Mouse (Mus musculus): ENCODE results near the gene Ncdn. TPM values are rescaled to one million over a fixed set of nuclear protein-coding genes. Genes with fewer than 3 reads are reported as not detected.

Gene Ncdn
- polyA plus RNA-seq, 1 experiment: 6.6 TPM

DNA sequence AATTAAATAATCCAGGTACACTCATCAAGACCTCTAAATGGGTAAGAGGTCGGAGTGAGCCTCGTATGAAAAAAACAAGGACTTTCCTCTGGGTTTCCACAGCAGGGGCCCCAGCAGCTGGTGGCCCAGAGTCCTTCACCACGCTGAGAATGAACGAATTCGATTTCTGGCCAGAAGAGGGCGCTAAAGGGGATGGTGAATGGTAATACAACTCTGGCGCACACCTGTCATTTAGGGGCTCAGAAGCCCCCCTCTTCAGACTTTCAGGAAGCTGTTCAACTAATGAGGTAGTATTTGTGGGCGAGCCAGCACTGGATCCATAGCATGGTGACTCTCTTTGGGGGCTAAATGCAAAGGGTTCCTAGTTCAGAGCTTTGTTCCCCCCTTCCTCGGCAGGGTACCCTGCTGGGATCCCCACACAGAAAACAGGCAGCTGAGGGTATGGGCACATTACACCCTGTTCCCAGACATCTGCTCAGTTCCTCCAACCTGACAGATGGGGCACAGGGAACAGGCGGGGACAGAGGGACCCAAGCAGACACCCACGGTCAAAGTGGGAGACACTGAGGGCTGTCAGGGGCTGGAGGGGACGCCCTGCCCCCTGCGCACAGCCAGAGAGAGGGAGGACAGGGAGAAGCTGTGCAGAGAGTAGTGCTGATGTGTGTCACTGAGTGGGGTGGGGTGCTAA, 7.6 kb downstream of the Ncdn start:
- Histone ChIP-seq H3K4me3 (ENCODE audit: control insufficient read depth, low read depth, low read length) (no peak overlapping the region), H3K27me3 (ENCODE audit: control insufficient read depth, insufficient read depth, low read length) (no peaks in the 10 kb centered on the region), H3K27ac (ENCODE audit: control insufficient read depth, insufficient read depth, low read depth, low read length) (no peak overlapping the region), H3K36me3 (ENCODE audit: control insufficient read depth, insufficient read depth, low read length) (no peaks in the 10 kb centered on the region; the same call in 1 of the 2 replicates), H3K4me1 (ENCODE audit: control insufficient read depth, insufficient read depth, low read length) (peaks cover 3% of the 10 kb centered on the region)
- no peak for TF ChIP-seq POLR2A (IDR thresholded peaks at IDR 0.05; ENCODE audit: control insufficient read depth, low read depth, low read length)
- TF ChIP-seq CTCF (IDR thresholded peaks at IDR 0.05; ENCODE audit: control insufficient read depth, insufficient read depth, insufficient replicate concordance, low read depth, low read length): peak; percentile 47; the same call in 1 of the 2 replicates

DNA sequence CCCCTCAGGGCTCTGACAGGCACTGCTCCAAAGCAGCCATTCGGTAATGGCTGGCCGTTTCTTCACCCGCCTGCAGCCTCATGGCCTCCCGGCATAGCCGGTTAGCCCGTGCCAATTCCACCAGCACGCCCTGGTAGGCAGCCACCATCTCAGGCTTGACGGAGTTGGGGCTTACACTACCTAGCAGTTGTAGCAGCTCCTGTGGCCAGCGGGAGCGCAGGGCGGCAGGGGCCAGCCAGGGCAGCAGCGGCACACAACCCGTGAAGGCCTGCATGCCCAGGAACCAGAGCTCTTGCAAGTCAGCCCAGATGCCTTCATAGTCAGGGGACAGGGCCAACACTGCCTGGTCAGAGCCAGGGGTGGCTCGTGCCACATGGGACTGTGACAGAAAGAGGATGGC, 8.4 kb downstream of the Ncdn start:
- H3K27ac ChIP-seq (ENCODE audit: control insufficient read depth, insufficient read depth, low read depth, low read length): no peak overlapping the region
- no peaks in the 10 kb centered on the region; the same call in 1 of the 2 replicates for H3K36me3 ChIP-seq (ENCODE audit: control insufficient read depth, insufficient read depth, low read length)
- H3K27me3 ChIP-seq (ENCODE audit: control insufficient read depth, insufficient read depth, low read length): no peaks in the 10 kb centered on the region
- TF ChIP-seq POLR2A (IDR thresholded peaks at IDR 0.05; ENCODE audit: control insufficient read depth, low read depth, low read length) (no peak), CTCF (IDR thresholded peaks at IDR 0.05; ENCODE audit: control insufficient read depth, insufficient read depth, insufficient replicate concordance, low read depth, low read length) (no peak)
- H3K4me3 ChIP-seq (ENCODE audit: control insufficient read depth, low read depth, low read length): no peak overlapping the region
- H3K4me1 ChIP-seq (ENCODE audit: control insufficient read depth, insufficient read depth, low read length): peaks cover 3% of the 10 kb centered on the region

DNA sequence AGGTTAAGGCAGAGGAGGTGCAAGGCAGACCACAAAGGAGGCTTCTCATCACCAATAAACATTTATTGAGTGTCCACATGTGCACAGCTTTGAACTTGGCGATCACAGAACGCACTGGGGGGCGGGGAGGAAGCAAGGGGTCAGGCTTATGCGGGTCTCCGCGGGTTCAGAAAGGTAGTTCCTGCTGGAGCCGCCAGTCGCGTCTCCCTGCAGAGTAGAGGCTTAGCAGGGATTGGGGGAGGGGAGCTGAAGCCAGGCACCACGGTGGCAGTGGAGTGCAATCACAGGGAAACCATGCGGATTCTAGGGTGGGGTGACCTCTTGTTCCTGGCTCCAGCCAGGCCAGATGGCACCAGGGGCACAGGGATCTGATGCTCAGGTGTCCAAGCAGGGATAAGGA, 9.5 kb downstream of the Ncdn start:
- Histone ChIP-seq H3K27me3 (ENCODE audit: control insufficient read depth, insufficient read depth, low read length) (no peaks in the 10 kb centered on the region), H3K36me3 (ENCODE audit: control insufficient read depth, insufficient read depth, low read length) (no peaks in the 10 kb centered on the region; the same call in 1 of the 2 replicates), H3K4me1 (ENCODE audit: control insufficient read depth, insufficient read depth, low read length) (peaks cover 3% of the 10 kb centered on the region), H3K27ac (ENCODE audit: control insufficient read depth, insufficient read depth, low read depth, low read length) (no peak overlapping the region), H3K4me3 (ENCODE audit: control insufficient read depth, low read depth, low read length) (no peak overlapping the region)
- TF ChIP-seq POLR2A (IDR thresholded peaks at IDR 0.05; ENCODE audit: control insufficient read depth, low read depth, low read length) (no peak), CTCF (IDR thresholded peaks at IDR 0.05; ENCODE audit: control insufficient read depth, insufficient read depth, insufficient replicate concordance, low read depth, low read length) (no peak)

DNA sequence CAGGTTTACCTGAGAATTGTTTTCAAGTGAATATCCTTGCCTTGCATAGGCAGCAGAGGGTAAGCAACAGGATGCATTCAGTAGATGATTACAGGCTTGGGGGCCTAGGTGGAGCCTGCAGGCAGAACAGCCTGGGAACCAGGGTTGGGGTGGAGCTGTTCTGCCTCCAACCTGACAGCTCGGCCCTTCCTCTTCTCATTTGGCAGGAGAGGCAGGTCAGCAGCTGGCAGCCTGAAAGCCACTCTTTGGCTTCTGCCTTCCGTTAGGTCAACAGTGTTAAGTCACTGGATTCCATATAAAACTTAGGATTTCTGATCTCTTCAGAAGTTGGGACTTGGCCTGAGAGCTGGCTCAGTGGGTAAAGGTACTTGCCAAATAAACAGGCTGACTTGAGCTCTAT, 10.3 kb downstream of the Ncdn start:
- Histone ChIP-seq H3K27me3 (ENCODE audit: control insufficient read depth, insufficient read depth, low read length) (no peaks in the 10 kb centered on the region), H3K4me3 (ENCODE audit: control insufficient read depth, low read depth, low read length) (peak overlapping the region; percentile 34), H3K36me3 (ENCODE audit: control insufficient read depth, insufficient read depth, low read length) (no peaks in the 10 kb centered on the region), H3K4me1 (ENCODE audit: control insufficient read depth, insufficient read depth, low read length) (peaks cover 3% of the 10 kb centered on the region), H3K27ac (ENCODE audit: control insufficient read depth, insufficient read depth, low read depth, low read length) (no peak overlapping the region)
- no peak for TF ChIP-seq POLR2A (IDR thresholded peaks at IDR 0.05; ENCODE audit: control insufficient read depth, low read depth, low read length)
- no peak for TF ChIP-seq CTCF (IDR thresholded peaks at IDR 0.05; ENCODE audit: control insufficient read depth, insufficient read depth, insufficient replicate concordance, low read depth, low read length)

DNA sequence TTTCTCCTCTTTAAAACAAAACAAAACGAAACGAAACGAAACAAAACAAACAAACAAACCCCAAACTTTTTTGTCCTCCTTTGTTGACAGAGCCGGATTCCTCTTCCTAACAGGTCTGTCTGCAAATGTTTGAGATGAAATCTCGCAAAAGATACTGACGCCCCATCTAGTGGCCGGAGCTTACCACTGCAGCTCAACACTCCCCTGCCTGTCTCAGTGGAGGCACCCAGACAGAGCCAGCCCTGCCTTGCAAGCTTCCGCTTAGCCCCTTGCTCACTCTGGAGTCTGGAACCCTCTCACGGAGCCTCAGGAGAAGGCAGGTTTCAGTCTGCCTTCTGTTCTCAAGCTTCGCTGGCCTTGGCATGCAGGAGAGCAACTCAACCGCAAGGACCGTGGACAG, 11.8 kb downstream of the Ncdn start:
- no peaks in the 10 kb centered on the region for H3K27me3 ChIP-seq (ENCODE audit: control insufficient read depth, insufficient read depth, low read length)
- H3K4me1 ChIP-seq (ENCODE audit: control insufficient read depth, insufficient read depth, low read length): peaks cover 3% of the 10 kb centered on the region
- TF ChIP-seq CTCF (IDR thresholded peaks at IDR 0.05; ENCODE audit: control insufficient read depth, insufficient read depth, insufficient replicate concordance, low read depth, low read length) (peak; percentile 83; the same call in 1 of the 2 replicates), POLR2A (IDR thresholded peaks at IDR 0.05; ENCODE audit: control insufficient read depth, low read depth, low read length) (no peak)
- no peaks in the 10 kb centered on the region for H3K36me3 ChIP-seq (ENCODE audit: control insufficient read depth, insufficient read depth, low read length)
- H3K4me3 ChIP-seq (ENCODE audit: control insufficient read depth, low read depth, low read length): no peak overlapping the region
- H3K27ac ChIP-seq (ENCODE audit: control insufficient read depth, insufficient read depth, low read depth, low read length): no peak overlapping the region

DNA sequence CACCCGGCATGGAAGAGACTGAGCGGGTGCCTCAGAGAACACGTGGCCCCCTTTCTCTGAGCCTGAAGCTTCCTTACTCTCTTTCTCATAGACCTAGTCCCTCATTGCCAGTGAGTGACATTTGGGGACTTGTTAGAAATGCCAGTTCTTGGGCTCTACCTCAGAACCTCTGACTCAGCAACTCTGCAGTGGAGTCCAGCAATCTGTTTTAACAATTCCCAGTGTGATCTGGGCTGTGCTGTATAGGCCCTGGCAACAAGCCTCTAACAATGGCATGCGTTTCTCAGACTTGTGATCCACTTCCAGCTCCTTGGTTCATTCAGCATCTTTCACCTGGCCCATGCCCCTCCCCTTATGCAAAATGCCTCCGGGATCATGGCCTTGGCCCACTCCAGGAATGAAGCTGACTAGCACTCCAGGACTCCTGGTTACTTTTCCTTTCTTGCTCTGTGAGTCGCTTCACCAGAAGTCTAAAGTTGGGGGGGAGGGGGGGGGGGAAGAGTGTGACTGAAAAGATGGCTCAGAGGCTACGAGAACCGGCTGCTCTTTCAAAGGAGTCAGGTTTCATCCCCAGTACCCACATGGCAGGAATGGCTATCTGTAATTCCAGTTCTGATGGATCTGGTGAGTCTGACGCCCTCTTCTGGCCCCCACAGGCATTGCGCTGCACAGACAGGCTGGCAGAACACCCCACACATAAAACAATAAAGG, 13.1 kb downstream of the Ncdn start:
- H3K4me1 ChIP-seq (ENCODE audit: control insufficient read depth, insufficient read depth, low read length): peaks cover 7% of the 10 kb centered on the region
- TF ChIP-seq POLR2A (IDR thresholded peaks at IDR 0.05; ENCODE audit: control insufficient read depth, low read depth, low read length) (no peak), CTCF (IDR thresholded peaks at IDR 0.05; ENCODE audit: control insufficient read depth, insufficient read depth, insufficient replicate concordance, low read depth, low read length) (peak; percentile 70; the same call in 1 of the 2 replicates)

DNA sequence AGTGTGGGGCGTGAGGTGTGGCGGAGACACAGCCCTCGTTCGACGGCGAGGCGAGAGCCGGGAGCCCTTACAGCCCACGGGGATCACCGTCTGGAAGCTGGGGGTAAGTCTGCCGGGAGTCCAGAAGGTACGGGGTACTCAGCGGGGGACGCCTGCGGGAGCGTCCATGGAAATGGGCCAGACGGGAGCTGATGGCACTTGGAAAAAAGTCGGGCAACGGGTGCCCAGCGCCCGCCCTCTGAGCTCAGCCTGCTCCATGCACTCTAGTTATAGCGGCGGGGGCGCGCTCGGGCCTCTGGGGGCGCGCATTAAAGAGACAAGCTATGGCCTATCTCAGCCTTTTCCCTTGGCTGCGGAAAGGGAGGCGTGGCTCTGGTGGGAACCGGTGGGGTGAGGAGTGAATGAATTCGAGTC, 17.2 kb downstream of the Ncdn start, which contains the start of gene Tfap2e:
Gene Tfap2e, minus strand, starts transcription at position 240 of the 414 bp plus-strand sequence.
- peaks cover 19% of the 10 kb centered on the region for H3K4me1 ChIP-seq (ENCODE audit: control insufficient read depth, insufficient read depth, low read length)
- peak within 1 kb of the TSS; percentile 71 for H3K4me3 ChIP-seq (ENCODE audit: control insufficient read depth, low read depth, low read length)
- TF ChIP-seq CTCF (IDR thresholded peaks at IDR 0.05; ENCODE audit: control insufficient read depth, insufficient read depth, insufficient replicate concordance, low read depth, low read length): no peak
- no peak within 1 kb of the TSS for H3K27ac ChIP-seq (ENCODE audit: control insufficient read depth, insufficient read depth, low read depth, low read length)
- no peaks in the 10 kb centered on the region for H3K36me3 ChIP-seq (ENCODE audit: control insufficient read depth, insufficient read depth, low read length)
- H3K27me3 ChIP-seq (ENCODE audit: control insufficient read depth, insufficient read depth, low read length): peaks cover 8% of the 10 kb centered on the region

More for the DNA sequence above, 13.1 kb downstream of the Ncdn start:
- Histone ChIP-seq H3K36me3 (ENCODE audit: control insufficient read depth, insufficient read depth, low read length) (no peaks in the 10 kb centered on the region), H3K27ac (ENCODE audit: control insufficient read depth, insufficient read depth, low read depth, low read length) (no peak overlapping the region), H3K4me3 (ENCODE audit: control insufficient read depth, low read depth, low read length) (no peak overlapping the region), H3K27me3 (ENCODE audit: control insufficient read depth, insufficient read depth, low read length) (no peaks in the 10 kb centered on the region; the same call in 1 of the 2 replicates)
